Mouse (Mus musculus) ES-Bruce4 (cell line): ENCODE measurements at regions not wholly inside any gene's neighbourhood (a gene's known extent, or its start where the extent isn't known, plus 50 kb on each side); places are given as distances from the start of the nearest gene placed in this dataset.

Experiments used
- H3K27ac ChIP-seq: 2 replicates; pipeline ENCODE4 v1.5.1; 2012; ENCODE audit warnings: low read length, inconsistent platforms; ENCODE audit not compliant: insufficient read depth
- H3K27me3 ChIP-seq: 2 replicates; pipeline ENCODE4 v1.6.1; 2012; ENCODE audit warnings: mild to moderate bottlenecking, low read length, inconsistent platforms; ENCODE audit not compliant: control insufficient read depth, poor library complexity, insufficient read depth, severe bottlenecking
- H3K36me3 ChIP-seq: 2 replicates; pipeline ENCODE4 v1.6.1; 2012; ENCODE audit warnings: inconsistent platforms, mild to moderate bottlenecking, low read length, moderate library complexity; ENCODE audit not compliant: control insufficient read depth, poor library complexity, insufficient read depth, severe bottlenecking
- H3K4me1 ChIP-seq: one replicate; pipeline ENCODE4 v1.8.1; 2011; ENCODE audit warnings: low read length; ENCODE audit not compliant: control insufficient read depth, insufficient read depth
- H3K4me3 ChIP-seq: 2 replicates; pipeline ENCODE4 v1.5.1; 2011; ENCODE audit warnings: low read depth, mild to moderate bottlenecking, low read length
- H3K9ac ChIP-seq: 2 replicates; pipeline ENCODE4 v1.6.1; 2012; ENCODE audit warnings: low read depth, mild to moderate bottlenecking, inconsistent platforms; ENCODE audit not compliant: poor library complexity, severe bottlenecking
- H3K9me3 ChIP-seq: replicated peaks from 2 replicates; pipeline ENCODE4 v1.6.1; 2012; ENCODE audit warnings: mild to moderate bottlenecking, low read length, inconsistent platforms; ENCODE audit not compliant: control insufficient read depth, poor library complexity, insufficient read depth, severe bottlenecking
- CTCF ChIP-seq: IDR thresholded peaks from one replicate; pipeline ENCODE4 v1.8.1; 2011; ENCODE audit warnings: low read depth, low read length
- EP300 ChIP-seq: IDR thresholded peaks from 2 replicates; pipeline ENCODE4 v1.6.1; 2011; ENCODE audit warnings: low read depth, low read length; ENCODE audit not compliant: insufficient read depth
- POLR2A ChIP-seq: IDR thresholded peaks from one replicate; pipeline ENCODE4 v1.8.1; 2011; ENCODE audit warnings: low read length; ENCODE audit not compliant: insufficient read depth

- Histone ChIP-seq H3K9me3 (no peaks in the 10 kb centered on the region), H3K4me3 (no peak overlapping the region), H3K36me3 (no peaks in the 10 kb centered on the region), H3K27ac (no peak overlapping the region), H3K4me1 (no peaks in the 10 kb centered on the region), H3K9ac (no peak overlapping the region), H3K27me3 (no peaks in the 10 kb centered on the region)
- TF ChIP-seq EP300 (no peak), POLR2A (no peak), CTCF (no peak)
These were observed 128.4 kb upstream of the Slc38a2 start for GRCm38 (mm10) chr15:96827931-96828330.

GRCm38 (mm10) chr15:96818435-96818834, 118.9 kb upstream of the Slc38a2 start:
- H3K27me3 ChIP-seq: no peaks in the 10 kb centered on the region
- no peaks in the 10 kb centered on the region for H3K36me3 ChIP-seq
- no peaks in the 10 kb centered on the region for H3K4me1 ChIP-seq
- H3K4me3 ChIP-seq: no peak overlapping the region
- no peak overlapping the region for H3K9ac ChIP-seq
- peaks cover 2% of the 10 kb centered on the region; the same call in 1 of the 2 replicates for H3K9me3 ChIP-seq
- no peak overlapping the region for H3K27ac ChIP-seq
- TF ChIP-seq POLR2A: no peak

GRCm38 (mm10) chr15:96817626-96818025, 118.1 kb upstream of the Slc38a2 start:
- Histone ChIP-seq H3K4me3 (no peak overlapping the region), H3K27ac (no peak overlapping the region), H3K9me3 (peaks cover 2% of the 10 kb centered on the region; the same call in 1 of the 2 replicates), H3K9ac (no peak overlapping the region), H3K27me3 (no peaks in the 10 kb centered on the region), H3K4me1 (no peaks in the 10 kb centered on the region), H3K36me3 (no peaks in the 10 kb centered on the region)
- TF ChIP-seq CTCF: no peak
- TF ChIP-seq EP300: no peak
- no peak for TF ChIP-seq POLR2A

GRCm38 (mm10) chr15:96816997-96817570, 117.6 kb upstream of the Slc38a2 start:
- no peaks in the 10 kb centered on the region for H3K27me3 ChIP-seq
- H3K27ac ChIP-seq: no peak overlapping the region
- H3K4me1 ChIP-seq: no peaks in the 10 kb centered on the region
- TF ChIP-seq CTCF (no peak), POLR2A (no peak), EP300 (no peak)
- H3K36me3 ChIP-seq: no peaks in the 10 kb centered on the region
- H3K9me3 ChIP-seq: peaks cover 2% of the 10 kb centered on the region; the same call in 1 of the 2 replicates
- H3K4me3 ChIP-seq: no peak overlapping the region
- no peak overlapping the region for H3K9ac ChIP-seq

- no peaks in the 10 kb centered on the region for H3K36me3 ChIP-seq
- H3K27ac ChIP-seq: no peak overlapping the region
- H3K4me1 ChIP-seq: no peaks in the 10 kb centered on the region
- no peak overlapping the region for H3K4me3 ChIP-seq
- H3K9me3 ChIP-seq: peaks cover 5% of the 10 kb centered on the region
- H3K27me3 ChIP-seq: no peaks in the 10 kb centered on the region
- TF ChIP-seq CTCF: no peak
- no peak for TF ChIP-seq EP300
- no peak for TF ChIP-seq POLR2A
- H3K9ac ChIP-seq: no peak overlapping the region
These were observed 113.9 kb upstream of the Slc38a2 start for GRCm38 (mm10) chr15:96813472-96813871.

GRCm38 (mm10) chr15:96802729-96803053, 103.2 kb upstream of the Slc38a2 start:
- H3K4me1 ChIP-seq: no peaks in the 10 kb centered on the region
- H3K36me3 ChIP-seq: no peaks in the 10 kb centered on the region
- no peak overlapping the region for H3K9ac ChIP-seq
- H3K27ac ChIP-seq: no peak overlapping the region
- H3K4me3 ChIP-seq: no peak overlapping the region
- no peak for TF ChIP-seq CTCF
- H3K27me3 ChIP-seq: no peaks in the 10 kb centered on the region
- no peaks in the 10 kb centered on the region; the same call in 1 of the 2 replicates for H3K9me3 ChIP-seq
